Mouse (Mus musculus) MEL (cell line): ENCODE results near the gene S100a5. TPM values are rescaled to one million over a fixed set of nuclear protein-coding genes. Genes with fewer than 3 reads are reported as not detected.
A peak's percentile ranks its signal among the peaks of the same experiment; 100 is the strongest.

Experiments
- DNase-seq: peaks from one replicate; pipeline ENCODE4 v3.0.0; 2011; ENCODE audit warnings: low read depth, low spot score
- H3K27ac ChIP-seq: 2 replicates; pipeline ENCODE4 v1.5.1; 2012; ENCODE audit warnings: low read depth, mild to moderate bottlenecking, control low read depth, low read length, moderate library complexity; ENCODE audit not compliant: control insufficient read depth
- H3K27me3 ChIP-seq, 2 experiments: fragments of 150-350 bp in 1 of 2; sonication (generic) in 1 of 2; 2 replicates each; pipeline ENCODE4 v1.6.1; 2012; ENCODE audit warnings: low read length in 2 of 2, mild to moderate bottlenecking in 2 of 2, improper control_type of control experiment in 1 of 2, moderate library complexity in 1 of 2; ENCODE audit not compliant: insufficient read depth in 2 of 2, control insufficient read depth in 1 of 2
- H3K36me3 ChIP-seq, 2 experiments: 2 replicates each; pipeline ENCODE4 v1.6.1; 2012 to 2014; ENCODE audit warnings: low read length in 2 of 2, improper control_type of control experiment in 1 of 2, inconsistent platforms in 1 of 2, mild to moderate bottlenecking in 1 of 2; ENCODE audit not compliant: insufficient read depth in 2 of 2, control insufficient read depth in 1 of 2
- H3K4me1 ChIP-seq, 2 experiments: fragments of 150-350 bp in 1 of 2; sonication (generic) in 1 of 2; 2 replicates each; pipeline ENCODE4 v1.6.1; 2012; ENCODE audit warnings: low read length in 2 of 2, improper control_type of control experiment in 1 of 2, mild to moderate bottlenecking in 1 of 2; ENCODE audit not compliant: insufficient read depth in 2 of 2, control insufficient read depth in 1 of 2
- H3K4me3 ChIP-seq, 2 experiments: fragments of 150-350 bp in 1 of 2; sonication (generic) in 1 of 2; 2 replicates each; pipeline ENCODE4 v1.5.1; 2012; ENCODE audit warnings: low read depth in 2 of 2, low read length in 2 of 2, mild to moderate bottlenecking in 2 of 2, moderate library complexity in 2 of 2, control low read depth in 1 of 2, improper control_type of control experiment in 1 of 2; ENCODE audit not compliant: control insufficient read depth in 1 of 2, insufficient read depth in 1 of 2
- H3K79me2 ChIP-seq: 2 replicates; pipeline ENCODE4 v1.6.1; 2012; ENCODE audit warnings: mild to moderate bottlenecking, low read length, moderate library complexity; ENCODE audit not compliant: control insufficient read depth, poor library complexity, insufficient read depth
- H3K9ac ChIP-seq: 2 replicates; pipeline ENCODE4 v1.6.1; 2012; ENCODE audit warnings: low read depth, mild to moderate bottlenecking, control low read depth, low read length, moderate library complexity; ENCODE audit not compliant: control insufficient read depth, poor library complexity, severe bottlenecking
- H3K9me3 ChIP-seq: fragments of 150-350 bp; sonication (generic); replicated peaks from 2 replicates; pipeline ENCODE4 v1.6.1; 2012; ENCODE audit warnings: mild to moderate bottlenecking, low read length, improper control_type of control experiment, moderate library complexity; ENCODE audit not compliant: insufficient read depth
- CHD2 ChIP-seq: IDR thresholded peaks from 2 replicates; pipeline ENCODE4 v1.6.1; 2011; ENCODE audit warnings: low read length, improper control_type of control experiment
- E2F4 ChIP-seq: IDR thresholded peaks from 2 replicates; pipeline ENCODE4 v1.6.1; 2011; ENCODE audit warnings: low read depth, low read length, improper control_type of control experiment, borderline replicate concordance
- ELF1 ChIP-seq: IDR thresholded peaks from 2 replicates; pipeline ENCODE4 v1.6.1; 2014; ENCODE audit warnings: low read depth, mild to moderate bottlenecking, inconsistent platforms, low read length, improper control_type of control experiment, moderate library complexity
- EP300 ChIP-seq, 2 experiments: IDR thresholded peaks; 2 replicates each; pipeline ENCODE4 v1.6.1; 2011; ENCODE audit warnings: improper control_type of control experiment in 2 of 2, low read length in 2 of 2, low read depth in 1 of 2, mild to moderate bottlenecking in 1 of 2
- GABPA ChIP-seq: IDR thresholded peaks from 2 replicates; pipeline ENCODE4 v1.6.1; 2012; ENCODE audit warnings: low read depth, mild to moderate bottlenecking, inconsistent platforms, low read length, improper control_type of control experiment, moderate library complexity
- GATA1 ChIP-seq: IDR thresholded peaks from 2 replicates; pipeline ENCODE4 v1.6.1; 2011; ENCODE audit warnings: low read depth, low read length, improper control_type of control experiment
- JUND ChIP-seq: IDR thresholded peaks from 2 replicates; pipeline ENCODE4 v1.6.1; 2011; ENCODE audit warnings: low read depth, mild to moderate bottlenecking, improper control_type of control experiment, low read length
- KAT2A ChIP-seq: conservative IDR thresholded peaks from 2 replicates; pipeline ENCODE4 v1.6.1; 2012; ENCODE audit warnings: low read depth, low read length, improper control_type of control experiment, inconsistent platforms
- MAX ChIP-seq: IDR thresholded peaks from 2 replicates; pipeline ENCODE4 v1.6.1; 2011; ENCODE audit warnings: low read length, improper control_type of control experiment
- MAZ ChIP-seq: IDR thresholded peaks from 2 replicates; pipeline ENCODE4 v1.6.1; 2012; ENCODE audit warnings: low read depth, mild to moderate bottlenecking, inconsistent platforms, low read length, improper control_type of control experiment
- MXI1 ChIP-seq: IDR thresholded peaks from 2 replicates; pipeline ENCODE4 v1.6.1; 2011; ENCODE audit warnings: mild to moderate bottlenecking, low read depth, low read length, improper control_type of control experiment
- MYB ChIP-seq: IDR thresholded peaks from 2 replicates; pipeline ENCODE4 v1.6.1; 2011; ENCODE audit warnings: mild to moderate bottlenecking, low read depth, low read length, improper control_type of control experiment
- MYC ChIP-seq: IDR thresholded peaks from 2 replicates; pipeline ENCODE4 v1.6.1; 2011; ENCODE audit warnings: low read depth, mild to moderate bottlenecking, low read length, improper control_type of control experiment, moderate library complexity
- POLR2A ChIP-seq, 2 experiments: IDR thresholded peaks; 2 replicates each; pipeline ENCODE4 v1.6.1; 2011 to 2012; ENCODE audit warnings: low read length in 2 of 2, mild to moderate bottlenecking in 2 of 2, control low read depth in 1 of 2, improper control_type of control experiment in 1 of 2, low read depth in 1 of 2, moderate library complexity in 1 of 2; ENCODE audit not compliant: control insufficient read depth in 1 of 2, insufficient read depth in 1 of 2, poor library complexity in 1 of 2
- POLR2AphosphoS5 ChIP-seq: IDR thresholded peaks from 2 replicates; pipeline ENCODE4 v1.6.1; 2012; ENCODE audit warnings: low read depth, borderline replicate concordance, mild to moderate bottlenecking, inconsistent platforms, low read length, moderate library complexity, mixed read lengths
- RAD21 ChIP-seq: IDR thresholded peaks from 2 replicates; pipeline ENCODE4 v1.6.1; 2011; ENCODE audit warnings: mild to moderate bottlenecking, low read depth, low read length, improper control_type of control experiment
- SIN3A ChIP-seq: IDR thresholded peaks from 2 replicates; pipeline ENCODE4 v1.6.1; 2012; ENCODE audit warnings: low read length, improper control_type of control experiment, inconsistent platforms
- SMC3 ChIP-seq: IDR thresholded peaks from 2 replicates; pipeline ENCODE4 v1.6.1; 2011; ENCODE audit warnings: low read depth, low read length, improper control_type of control experiment
- TAL1 ChIP-seq: IDR thresholded peaks from 2 replicates; pipeline ENCODE4 v1.6.1; 2012; ENCODE audit warnings: mild to moderate bottlenecking, inconsistent platforms, low read length, moderate library complexity, mixed read lengths
- TBP ChIP-seq: IDR thresholded peaks from 2 replicates; pipeline ENCODE4 v1.8.0; 2011; ENCODE audit warnings: low read depth, low read length, improper control_type of control experiment
- TCF12 ChIP-seq: IDR thresholded peaks from 2 replicates; pipeline ENCODE4 v1.6.1; 2014; ENCODE audit warnings: low read depth, mild to moderate bottlenecking, inconsistent platforms, low read length, improper control_type of control experiment, moderate library complexity
- USF1 ChIP-seq: IDR thresholded peaks from 2 replicates; pipeline ENCODE4 v1.6.1; 2014; ENCODE audit warnings: low read depth, mild to moderate bottlenecking, inconsistent platforms, low read length, improper control_type of control experiment, moderate library complexity
- USF2 ChIP-seq, 2 experiments: IDR thresholded peaks; 2 replicates each; pipeline ENCODE4 v1.6.1; 2011 to 2012; ENCODE audit warnings: improper control_type of control experiment in 2 of 2, low read length in 2 of 2, borderline replicate concordance in 1 of 2, inconsistent platforms in 1 of 2, low read depth in 1 of 2, mild to moderate bottlenecking in 1 of 2; ENCODE audit not compliant: insufficient read depth in 1 of 2
- ZKSCAN1 ChIP-seq: IDR thresholded peaks from 2 replicates; pipeline ENCODE4 v1.6.1; 2012; ENCODE audit warnings: low read depth, mild to moderate bottlenecking, inconsistent platforms, low read length, improper control_type of control experiment, moderate library complexity
- ZMIZ1 ChIP-seq: IDR thresholded peaks from 2 replicates; pipeline ENCODE4 v1.6.1; 2012; ENCODE audit warnings: low read depth, mild to moderate bottlenecking, inconsistent platforms, low read length, improper control_type of control experiment, moderate library complexity
- ZNF384 ChIP-seq: IDR thresholded peaks from 2 replicates; pipeline ENCODE4 v1.6.1; 2012; ENCODE audit warnings: low read depth, mild to moderate bottlenecking, inconsistent platforms, low read length, improper control_type of control experiment
- polyA plus RNA-seq, 2 experiments: library from polyadenylated mRNA; stranded (reverse) in 1 of 2; unstranded in 1 of 2; fragments of >175 nt in 1 of 2; fragments of >200 nt in 1 of 2; gene quantifications; 2 replicates each; pipeline versions ENCODE4 v1.2.1 to v1.2.4; 2012; ENCODE audit warnings: low replicate concordance in 2 of 2, low read depth in 1 of 2; ENCODE audit not compliant: insufficient read length in 2 of 2, insufficient read depth in 1 of 2, missing spikeins in 1 of 2
- total RNA-seq: library from RNA; depleted of rRNA; stranded (reverse); fragments of 300-350 nt; gene quantifications from 2 replicates; pipeline ENCODE4 v1.2.3, GENCODE M21; 2012

S100a5 gene
- total and polyA plus RNA-seq, 3 experiments: not detected

GRCm38 (mm10) chr3:90594466-90594865 lies 13.9 kb upstream of the S100a5 start:
- no peaks in the 10 kb centered on the region; the same call in 1 of the 2 replicates for H3K9me3 ChIP-seq
- H3K9ac ChIP-seq: no peak overlapping the region
- TF ChIP-seq USF1 (peak; percentile 31; the same call in 1 of the 2 replicates), E2F4 (no peak), KAT2A (no peak), MAX (0 out of 2 replicates have a peak, but pooled peaks have one; percentile 32), EP300 (IDR thresholded peaks at IDR 0.05; ENCODE audit: low read depth in 1 of 2, low read length in 2 of 2) (no peak), GATA1 (no peak)
- H3K27me3 ChIP-seq: peaks cover 0 to 1% of the 10 kb centered on the region in 2 experiments; a peak in 1 of 4 replicates
- DNase-seq: no peak
- H3K36me3 ChIP-seq: no peaks in the 10 kb centered on the region
- H3K27ac ChIP-seq: no peak overlapping the region
- H3K4me3 ChIP-seq: no peak overlapping the region
- no peaks in the 10 kb centered on the region for H3K4me1 ChIP-seq
- no peaks in the 10 kb centered on the region for H3K79me2 ChIP-seq

- no peak overlapping the region for H3K9ac ChIP-seq
- peaks cover 0 to 1% of the 10 kb centered on the region in 2 experiments; a peak in 1 of 4 replicates for H3K27me3 ChIP-seq
These were observed 12.8 kb upstream of the S100a5 start for GRCm38 (mm10) chr3:90595556-90595955.

GRCm38 (mm10) chr3:90596810-90597209 lies 11.5 kb upstream of the S100a5 start:
- Histone ChIP-seq H3K27ac (no peak overlapping the region), H3K79me2 (no peaks in the 10 kb centered on the region), H3K9me3 (no peaks in the 10 kb centered on the region; the same call in 1 of the 2 replicates), H3K27me3 (peaks cover 0 to 1% of the 10 kb centered on the region in 2 experiments; a peak in 1 of 4 replicates), H3K9ac (no peak overlapping the region), H3K4me3 (no peak overlapping the region)
- no peak for DNase-seq
- TF ChIP-seq USF1 (no peak), ZNF384 (no peak), TCF12 (no peak), E2F4 (no peak), MYB (no peak), GABPA (no peak), POLR2AphosphoS5 (no peak), MAZ (no peak), SMC3 (no peak)
- TF ChIP-seq, all 39 proteins: peak for 0
- Histone ChIP-seq H3K36me3 (no peaks in the 10 kb centered on the region), H3K4me1 (no peaks in the 10 kb centered on the region)

More at GRCm38 (mm10) chr3:90595556-90595955, 12.8 kb upstream of the S100a5 start:
- Histone ChIP-seq H3K9me3 (no peaks in the 10 kb centered on the region; the same call in 1 of the 2 replicates), H3K79me2 (no peaks in the 10 kb centered on the region), H3K4me3 (no peak overlapping the region), H3K27ac (no peak overlapping the region), H3K4me1 (no peaks in the 10 kb centered on the region), H3K36me3 (no peaks in the 10 kb centered on the region)
- no peak for DNase-seq
- TF ChIP-seq ELF1 (no peak), POLR2A (IDR thresholded peaks at IDR 0.05; ENCODE audit: control insufficient read depth in 1 of 2, insufficient read depth in 1 of 2, low read depth in 1 of 2, low read length in 2 of 2, poor library complexity in 1 of 2) (no peak), USF2 (IDR thresholded peaks at IDR 0.05; ENCODE audit: borderline replicate concordance in 1 of 2, insufficient read depth in 1 of 2, low read depth in 1 of 2, low read length in 2 of 2) (no peak), SIN3A (no peak), USF1 (no peak), MXI1 (no peak), TBP (no peak), MYC (no peak), GABPA (no peak), ZKSCAN1 (no peak), RAD21 (no peak), POLR2AphosphoS5 (no peak), EP300 (IDR thresholded peaks at IDR 0.05; ENCODE audit: low read depth in 1 of 2, low read length in 2 of 2) (no peak), JUND (no peak), TAL1 (no peak), ZMIZ1 (no peak), ZNF384 (no peak), CHD2 (no peak)
